Mouse (Mus musculus) myocyte (in vitro differentiated cells): Measurements from ENCODE around the gene Ntsr1.

ENCODE experiments used
- POLR2A ChIP-seq: IDR thresholded peaks from one replicate; pipeline ENCODE4 v1.6.1; 2011; ENCODE audit warnings: low read depth, mild to moderate bottlenecking, control low read depth, moderate library complexity; ENCODE audit not compliant: insufficient read length
- POLR2AphosphoS2 ChIP-seq: IDR thresholded peaks from one replicate; pipeline ENCODE4 v1.6.1; 2011; ENCODE audit warnings: low read depth, control low read depth; ENCODE audit not compliant: insufficient read length

GRCm38 (mm10) chr2:180576482-180576881, 76.7 kb downstream of the Ntsr1 start:
- TF ChIP-seq POLR2A (no peak), POLR2AphosphoS2 (no peak)
